Mouse (Mus musculus) lung, adult 18-20 months (tissue): ENCODE data around the gene Irf2bpl.

Experiments
- DNase-seq, 2 experiments: peaks; one replicate each; pipeline ENCODE4 v3.0.0; 2022; ENCODE audit warnings: mixed read lengths in 2 of 2

Irf2bpl gene

GRCm38 (mm10) chr12:86897769-86898273 is 13.2 kb upstream of the Irf2bpl start:
- DNase-seq: no peak

GRCm38 (mm10) chr12:86896921-86897512 is 12.4 kb upstream of the Irf2bpl start:
- peak in 1 of 2 experiments; percentile 60 for DNase-seq

- DNase-seq: no peak
Measured at GRCm38 (mm10) chr12:86896441-86896890, 11.9 kb upstream of the Irf2bpl start.

DNA sequence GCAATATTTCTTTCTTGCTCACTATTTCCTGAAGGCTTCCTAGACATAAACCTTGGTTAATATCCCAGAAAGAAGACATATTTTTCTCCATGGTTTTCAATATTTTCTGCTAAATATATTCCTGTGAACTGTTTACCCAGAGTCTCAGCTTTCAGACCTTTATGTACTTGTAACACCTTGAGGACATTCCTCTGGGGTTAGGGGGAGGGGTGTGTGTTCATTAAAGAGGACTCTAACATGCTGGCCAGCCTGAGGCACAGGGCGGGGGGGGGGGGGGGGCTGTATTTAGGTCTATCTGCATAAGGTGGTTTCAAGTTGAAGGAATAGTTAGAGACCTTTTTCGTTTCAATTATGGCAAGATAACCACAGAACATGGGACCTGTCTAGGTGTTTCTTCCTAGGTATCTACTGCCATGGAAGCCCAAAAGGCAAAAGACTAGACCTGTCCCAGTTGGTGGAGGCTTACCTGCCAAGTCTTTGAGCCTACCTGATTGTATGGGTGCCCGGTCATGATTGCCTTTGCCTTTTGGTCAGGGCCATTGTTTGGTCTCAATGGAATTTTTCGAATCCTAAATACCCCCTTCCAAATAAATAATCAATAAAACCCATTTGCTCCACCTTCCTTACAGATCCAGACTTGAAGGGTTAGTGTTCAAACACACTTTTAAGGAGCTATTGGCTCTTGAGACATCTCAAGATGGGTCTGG is 11.3 kb upstream of the Irf2bpl start:
- DNase-seq: no peak

GRCm38 (mm10) chr12:86894841-86895428 is 10.3 kb upstream of the Irf2bpl start:
- peak; percentile 50 to 61 for DNase-seq

GRCm38 (mm10) chr12:86894184-86894839 is 9.7 kb upstream of the Irf2bpl start:
- peak; percentile 98 for DNase-seq

GRCm38 (mm10) chr12:86893326-86894183 is 9.0 kb upstream of the Irf2bpl start:
- DNase-seq: peak; percentile 49 to 67

GRCm38 (mm10) chr12:86892711-86893311 is 8.2 kb upstream of the Irf2bpl start:
- DNase-seq: no peak

DNA sequence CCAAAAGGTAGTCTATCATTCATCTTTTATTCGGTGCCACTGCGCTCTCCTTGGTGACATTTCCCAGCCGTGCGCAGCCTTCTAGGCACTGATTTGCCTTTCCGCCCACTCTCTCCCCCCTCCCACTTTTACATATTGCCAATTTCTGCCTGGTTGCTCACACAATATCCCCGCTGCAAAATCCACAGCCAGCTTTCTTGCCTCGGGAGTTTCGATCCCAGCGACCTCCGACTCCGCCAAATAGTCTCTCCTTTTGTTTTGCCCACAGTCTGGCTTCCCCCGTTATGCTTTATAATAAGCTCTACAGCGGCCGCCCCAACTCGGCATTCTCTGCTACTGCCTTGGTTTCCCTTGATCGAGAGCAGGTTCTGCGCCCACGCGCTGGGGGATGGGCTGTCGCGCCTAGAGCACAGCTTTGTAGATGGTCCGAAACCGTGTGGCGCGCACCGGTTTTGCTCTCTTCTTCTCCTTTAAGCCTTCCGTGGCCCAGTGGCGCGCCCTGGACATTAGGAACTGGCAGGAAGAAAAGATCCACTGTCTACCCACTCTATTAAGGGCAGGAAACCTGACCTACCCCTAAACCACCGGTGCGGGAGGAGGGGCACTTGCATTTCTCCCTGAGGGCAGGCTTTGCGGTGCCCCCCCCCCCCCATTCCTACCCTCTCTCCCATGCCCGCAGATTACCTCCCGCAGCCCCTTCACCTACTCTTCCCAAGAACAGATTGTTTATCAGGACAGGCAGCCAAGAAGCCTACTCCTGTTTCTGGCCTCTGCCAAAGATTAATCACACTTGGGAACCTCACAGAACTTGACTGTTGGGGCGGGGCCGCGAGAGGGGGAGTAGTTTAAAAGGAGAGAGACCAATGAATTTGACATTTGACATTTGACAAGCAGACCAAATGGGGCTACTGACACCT is 7.4 kb upstream of the Irf2bpl start:
- peak; percentile 93 to 96 for DNase-seq

DNA sequence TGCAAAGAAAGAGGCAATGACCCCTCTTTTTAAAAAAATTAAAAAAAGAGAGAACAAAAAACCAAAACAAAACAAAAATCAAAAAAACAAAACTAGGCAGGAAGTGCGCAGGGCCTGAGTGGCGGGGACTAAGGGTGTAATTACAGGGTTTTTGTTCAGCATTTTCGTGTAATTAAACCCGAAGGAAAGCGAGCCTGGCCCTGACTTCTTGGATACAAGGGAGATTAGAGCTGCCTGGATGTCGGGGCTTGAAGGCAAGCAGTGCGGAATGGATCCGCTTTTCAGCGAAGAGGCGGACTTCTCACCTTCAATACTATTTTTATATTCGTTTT is 6.8 kb upstream of the Irf2bpl start:
- no peak for DNase-seq

DNA sequence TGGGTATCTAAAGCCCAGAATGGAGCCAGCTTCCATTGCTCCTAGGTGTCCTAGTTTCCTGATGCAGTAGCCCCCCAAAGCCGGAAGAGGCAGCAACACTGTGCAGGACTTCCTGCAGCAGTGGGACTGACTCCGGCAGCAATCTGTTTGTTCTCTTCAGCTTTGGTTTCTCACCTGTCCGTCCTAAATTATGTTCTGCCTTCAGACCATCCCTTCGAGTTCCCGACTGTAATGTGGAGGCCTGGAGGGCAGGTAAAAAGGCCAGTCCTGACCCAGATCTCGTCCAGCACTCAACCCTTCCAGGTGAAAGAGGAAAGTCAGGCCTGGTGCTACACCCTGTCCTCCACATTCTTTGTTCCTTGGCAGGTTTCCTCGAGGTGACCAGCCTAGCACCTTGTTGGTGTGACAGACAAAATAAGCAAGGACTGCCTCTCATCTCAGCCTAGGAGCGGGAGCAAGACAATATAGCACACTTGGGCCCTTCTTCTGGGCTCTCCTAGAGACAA is 6.3 kb upstream of the Irf2bpl start:
- peak; percentile 61 to 74 for DNase-seq

DNA sequence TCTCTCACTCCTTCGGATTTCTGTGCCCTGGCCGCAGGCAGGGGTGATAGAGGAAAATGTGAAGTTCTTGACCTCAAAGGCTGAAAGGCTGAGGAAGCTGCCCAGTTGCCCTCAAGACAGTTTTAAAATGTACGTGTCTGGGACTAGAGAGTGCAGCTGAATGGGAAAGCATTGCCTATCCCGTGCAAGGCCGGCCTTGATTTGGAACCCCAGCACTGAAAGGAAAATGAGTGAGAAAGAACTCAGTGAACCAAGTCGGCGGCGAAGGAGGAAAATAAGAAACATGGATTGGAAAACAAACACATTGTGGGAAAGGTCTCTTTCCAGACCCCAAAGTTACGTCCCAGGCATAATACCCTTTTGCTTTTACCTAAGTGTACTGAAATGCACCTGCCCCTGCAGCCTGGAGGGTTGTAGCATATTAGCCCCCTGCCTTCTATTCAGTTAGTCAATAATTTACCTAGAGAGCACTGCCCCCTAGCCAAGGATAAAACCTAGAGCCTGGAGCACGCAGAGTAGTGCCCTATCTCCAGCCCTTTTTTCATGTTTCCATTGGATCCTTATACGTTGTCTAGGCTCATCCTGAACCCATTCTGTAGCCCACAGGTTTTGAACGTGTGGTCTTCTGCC is 5.6 kb upstream of the Irf2bpl start:
- no peak for DNase-seq

DNA sequence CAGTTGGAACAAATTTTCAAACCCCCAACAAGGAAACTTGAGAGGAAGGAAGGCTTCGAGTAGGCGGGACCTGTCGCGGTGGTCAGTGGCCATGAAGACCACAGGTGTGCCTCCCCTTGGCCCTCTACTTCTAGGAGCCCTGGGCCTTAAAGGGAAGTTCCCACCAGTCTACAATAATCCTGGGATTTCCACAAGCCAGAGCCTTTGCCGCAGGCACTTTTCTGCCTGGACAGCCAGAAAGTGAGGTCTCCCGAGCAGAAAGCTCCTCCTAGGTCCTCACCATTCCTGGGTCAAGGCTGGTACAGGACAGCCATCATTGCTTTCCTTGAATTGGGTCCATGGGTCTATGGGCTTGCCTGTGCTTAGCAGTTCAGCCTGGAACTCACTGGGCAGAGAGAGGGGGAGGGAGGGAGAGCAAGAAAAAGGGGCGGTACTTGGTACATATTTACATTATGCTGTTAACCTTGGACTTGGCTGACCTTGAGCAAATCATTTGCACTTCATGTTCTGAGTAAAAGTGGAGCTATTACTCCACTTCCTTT is 4.6 kb upstream of the Irf2bpl start:
- peak; percentile 70 to 83 for DNase-seq

DNA sequence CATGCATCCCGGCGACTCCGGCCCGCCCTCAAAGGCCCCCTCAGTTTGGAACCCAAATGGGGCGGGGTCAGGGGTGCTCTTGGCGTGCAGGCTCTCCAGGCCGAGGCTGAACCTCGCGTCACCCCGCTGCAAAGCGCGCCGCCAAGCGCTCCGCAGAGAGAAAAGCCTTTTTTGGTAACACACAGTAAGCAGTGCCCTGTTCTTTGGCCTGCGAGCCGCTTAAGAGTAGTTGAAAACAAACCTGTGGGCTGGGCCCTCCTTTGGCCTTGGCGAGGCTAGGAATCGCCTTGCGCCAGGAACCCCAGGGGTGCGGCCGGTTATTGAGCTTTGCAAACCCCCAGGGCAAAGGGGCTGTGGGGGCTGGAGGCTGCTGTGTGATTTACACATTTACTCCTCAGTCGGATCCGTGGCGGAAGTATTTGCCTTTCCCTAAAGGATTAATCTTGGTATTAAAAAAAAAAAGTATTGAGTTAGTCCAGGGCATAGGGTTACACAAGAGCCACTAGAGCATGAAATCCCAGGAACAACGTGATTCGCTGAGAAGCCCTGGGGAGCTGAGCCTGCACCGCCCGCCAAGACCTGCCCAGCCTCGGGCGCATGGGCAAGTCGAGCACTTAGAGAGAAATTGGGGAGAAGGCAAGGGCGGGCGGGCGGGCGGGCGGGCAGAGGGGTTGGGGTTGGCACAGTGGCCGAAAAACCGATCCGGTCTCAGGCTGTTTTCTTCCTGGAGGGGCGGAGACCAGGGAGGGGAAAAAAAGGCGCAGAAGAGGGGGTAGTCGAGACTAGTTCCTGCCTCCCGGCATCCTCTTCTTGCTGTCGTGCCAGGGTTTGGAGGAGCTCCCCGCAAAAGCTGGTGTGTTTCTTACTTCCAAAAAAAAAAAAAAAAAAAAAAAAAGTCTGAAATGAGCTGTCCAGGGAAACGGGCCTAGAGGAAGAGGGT is 3.8 kb upstream of the Irf2bpl start:
- DNase-seq: peak; percentile 91 to 94

- no peak for DNase-seq
Measured at GRCm38 (mm10) chr12:86887381-86888129, 3.0 kb upstream of the Irf2bpl start.

DNA sequence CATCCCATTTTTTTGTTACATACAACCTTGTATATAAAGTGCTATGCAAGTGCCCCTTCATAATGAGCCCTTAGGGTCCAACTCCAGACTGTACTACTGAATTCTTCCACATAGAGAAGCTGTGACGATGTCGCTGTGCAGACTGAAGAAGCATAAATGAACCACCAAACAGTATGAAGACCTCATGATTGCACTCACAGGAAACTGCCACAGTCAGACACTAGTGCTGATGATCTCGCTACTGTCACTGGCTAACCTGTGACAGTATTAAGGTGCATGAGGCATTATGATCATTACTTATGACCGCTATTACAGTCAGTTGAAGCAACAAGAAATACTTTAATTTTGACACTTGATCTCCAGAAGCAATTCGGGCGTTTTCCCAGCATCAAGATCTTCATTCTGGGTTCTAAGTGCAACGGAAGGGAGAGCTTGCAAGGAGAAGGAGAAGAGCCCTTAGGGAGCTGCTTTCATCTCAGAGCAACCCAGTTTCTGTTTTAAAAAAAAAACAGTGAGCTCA is 1.9 kb upstream of the Irf2bpl start:
- DNase-seq: no peak

- no peak for DNase-seq
Measured at GRCm38 (mm10) chr12:86885746-86886145, 1.1 kb upstream of the Irf2bpl start.

DNA sequence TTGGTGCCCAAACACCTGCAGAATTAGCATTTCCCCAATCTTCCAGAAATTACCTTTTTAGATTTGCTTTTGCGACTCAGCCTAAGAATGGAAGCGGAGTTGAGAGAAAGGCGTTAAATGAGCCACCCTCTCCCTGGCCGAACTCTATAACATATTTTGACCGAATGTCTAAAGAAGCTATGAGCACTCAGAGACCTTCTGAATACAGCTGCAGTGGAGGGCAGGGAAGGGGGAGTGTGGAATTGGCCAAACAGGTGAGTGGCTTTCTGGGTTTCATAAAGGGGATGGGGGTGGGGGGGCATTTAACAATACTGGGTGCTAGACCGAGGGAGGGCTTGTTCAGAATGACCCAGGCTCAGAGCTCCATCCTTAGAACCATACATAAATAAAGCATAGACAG is 738 bp upstream of the Irf2bpl start:
- no peak for DNase-seq
